Mouse (Mus musculus): ENCODE measurements around the gene Gm10799.

Gene Gm10799

DNA sequence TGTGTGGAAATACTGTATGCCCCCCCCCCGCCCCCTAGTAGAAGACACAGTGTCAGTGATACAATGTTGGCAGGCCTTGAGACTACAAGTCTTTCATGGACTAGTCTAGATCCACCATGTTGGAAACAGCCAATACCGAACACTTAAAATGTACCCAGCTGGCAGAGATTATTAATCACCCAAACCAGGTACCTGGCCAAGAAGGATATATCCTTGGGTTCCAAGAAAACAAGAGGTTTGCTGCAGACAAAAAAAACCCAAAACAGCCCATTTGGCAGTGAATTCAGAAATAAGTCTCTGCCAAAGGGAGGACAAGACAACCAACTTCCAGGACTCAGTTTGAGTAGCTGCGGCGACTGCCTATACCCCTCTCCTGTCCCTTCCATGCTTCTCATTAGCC, 43.7 kb downstream of the Gm10799 start:
- no peak for DNase-seq (ENCODE audit: low spot score in 2 of 2)

DNA sequence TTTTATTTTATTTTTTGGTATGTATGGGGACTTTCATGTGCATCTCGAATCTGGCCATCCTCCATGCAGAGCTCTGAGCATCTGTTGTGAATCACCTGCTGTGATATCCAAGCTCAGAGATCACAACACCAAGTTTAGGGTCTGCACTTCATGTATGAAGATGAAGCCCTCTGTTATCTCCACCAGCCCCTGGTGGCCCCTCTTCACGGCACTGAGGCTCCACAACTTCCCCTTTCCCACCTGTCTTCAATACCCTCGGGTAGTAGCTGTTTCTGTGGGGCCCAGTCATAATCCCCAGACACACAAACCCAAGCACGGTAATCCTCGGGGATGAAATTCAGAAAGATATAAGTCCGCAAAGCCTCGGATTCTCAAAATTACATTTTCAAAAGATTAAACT, 45.3 kb downstream of the Gm10799 start:
- DNase-seq (ENCODE audit: low spot score in 2 of 2) = no peak
